Mouse (Mus musculus) inflammation-experienced regulatory T-cells, adult 6 months (primary cell): ENCODE results near the gene Gm20388. TPM values are rescaled to one million over a fixed set of nuclear protein-coding genes. Genes with fewer than 3 reads are reported as not detected.
A peak's percentile ranks its signal among the peaks of the same experiment; 100 is the strongest.

Source experiments
- ATAC-seq: one replicate; pipeline ENCODE4 v1.8.0; 2017
- polyA plus RNA-seq, 3 experiments: library from polyadenylated mRNA; unstranded; fragments of 100-300 nt; shearing (Covaris generic); gene quantifications; one replicate each; pipeline ENCODE4 v1.2.1; 2017

The Gm20388 gene
- polyA plus RNA-seq, 3 experiments from 2014 or later, result 10.8 to 14.1 (median 11.8) TPM

DNA sequence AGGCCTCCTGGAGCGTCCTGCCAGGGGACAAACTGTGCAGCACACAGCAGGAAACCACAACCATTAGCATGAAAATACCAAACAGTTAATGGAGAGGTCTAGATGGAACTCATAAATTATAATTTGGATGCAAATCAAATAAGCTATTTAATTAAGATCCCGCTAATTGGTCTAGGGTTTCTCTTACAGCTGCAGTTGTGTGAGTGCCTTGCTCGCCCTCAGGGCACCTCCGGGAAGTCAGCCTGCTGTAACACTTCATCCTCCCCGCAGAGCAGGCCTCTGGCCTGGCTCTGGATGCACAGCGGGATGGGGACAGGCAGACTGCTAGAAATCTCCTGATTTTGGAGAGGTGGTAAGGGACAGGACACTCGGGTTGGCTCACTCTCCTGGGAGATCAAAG lies 2675.5 kb downstream of the Gm20388 start:
- no peak for ATAC-seq

DNA sequence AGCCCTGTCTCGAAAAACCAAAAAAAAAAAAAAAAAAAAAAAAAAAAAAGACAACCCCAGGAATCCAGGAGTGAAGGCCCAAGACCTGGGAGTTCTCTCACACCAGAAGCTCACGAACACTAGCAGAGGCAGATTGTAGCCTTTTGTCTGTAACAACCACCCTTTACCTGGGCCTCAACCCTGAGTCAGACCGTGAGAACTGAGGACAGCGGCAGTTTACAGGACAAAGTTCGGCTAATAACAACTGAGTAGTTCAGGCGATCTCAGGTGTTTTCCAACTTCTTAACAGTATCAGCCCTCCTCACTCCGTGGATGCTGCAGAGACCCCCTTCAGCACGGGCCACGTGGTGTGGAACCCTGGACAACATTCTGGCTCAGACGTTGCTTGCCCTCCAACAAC lies 2676.1 kb downstream of the Gm20388 start:
- no peak for ATAC-seq

DNA sequence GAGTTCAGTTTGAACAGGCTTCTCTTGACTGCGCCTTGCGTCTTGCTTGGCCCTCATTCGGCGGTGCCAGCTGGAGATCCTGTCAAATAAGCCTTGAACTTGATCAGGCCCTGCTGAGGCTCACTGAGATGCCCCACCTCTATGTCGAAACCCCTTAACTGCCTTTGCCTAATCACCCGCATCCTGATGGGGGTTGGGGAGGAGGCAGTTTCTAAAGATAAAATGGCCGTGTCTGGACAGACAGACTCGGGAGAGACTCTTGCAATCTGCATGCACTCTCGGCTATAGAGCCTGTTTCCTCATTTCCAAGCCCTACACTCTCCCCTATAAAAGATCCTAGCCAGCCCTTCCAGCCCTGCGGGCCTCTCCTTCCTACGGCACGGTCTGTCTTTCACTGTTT lies 2682.6 kb downstream of the Gm20388 start:
- no peak for ATAC-seq

DNA sequence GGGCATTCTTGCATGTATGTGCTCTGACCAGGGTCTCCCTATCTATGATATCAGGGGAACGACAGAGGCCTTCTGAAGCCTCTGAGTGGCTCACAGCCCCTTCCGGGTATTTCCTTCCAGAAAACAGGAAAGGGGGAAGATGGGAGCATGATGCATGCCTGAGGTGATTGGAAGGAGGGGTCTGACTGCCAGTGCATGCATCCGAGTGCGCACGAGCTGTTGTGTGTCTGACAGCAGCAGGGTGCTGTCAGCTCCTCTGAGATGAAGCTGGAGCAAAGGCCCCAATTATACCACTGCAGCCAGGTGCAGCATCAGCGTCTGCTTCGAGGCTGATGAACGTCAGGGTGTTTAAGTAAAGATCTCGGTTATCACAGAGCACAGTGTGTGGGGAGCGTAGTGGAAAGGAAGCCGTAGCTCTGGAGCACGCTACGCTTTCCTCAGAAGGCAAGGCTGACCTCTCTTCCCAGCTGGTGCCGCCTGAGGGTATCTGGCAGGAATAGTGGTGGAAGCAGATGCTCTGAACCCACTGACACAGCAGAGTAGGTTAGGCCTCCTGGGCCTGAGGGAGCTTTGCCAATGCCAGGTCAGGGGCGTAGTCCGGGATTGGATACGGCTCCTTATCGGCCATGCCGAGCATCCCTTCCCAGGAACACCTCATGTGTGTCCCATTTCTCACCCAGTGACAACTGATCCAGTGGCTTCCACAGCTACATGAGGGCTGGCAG lies 2683.3 kb downstream of the Gm20388 start:
- ATAC-seq, result no peak

DNA sequence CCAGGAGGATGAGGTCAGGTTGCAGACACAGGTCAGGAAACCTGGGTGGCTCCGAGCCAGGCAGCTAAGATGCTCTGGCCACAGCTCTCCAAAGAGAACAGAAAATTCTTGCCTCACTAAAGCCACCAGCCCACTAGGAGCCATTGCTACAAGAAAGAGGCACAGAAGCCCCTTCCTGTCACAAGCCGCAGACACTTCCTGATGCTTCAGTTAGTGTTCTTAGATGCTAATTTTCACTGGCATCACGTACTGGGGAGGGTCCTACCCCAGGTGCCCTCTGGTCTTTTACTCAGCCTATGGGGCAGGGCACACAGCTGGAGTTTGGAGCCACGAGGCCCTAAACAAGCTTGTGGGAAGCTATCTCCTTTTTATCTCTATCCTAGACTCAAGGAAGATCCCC lies 2685.4 kb downstream of the Gm20388 start:
- no peak for ATAC-seq

DNA sequence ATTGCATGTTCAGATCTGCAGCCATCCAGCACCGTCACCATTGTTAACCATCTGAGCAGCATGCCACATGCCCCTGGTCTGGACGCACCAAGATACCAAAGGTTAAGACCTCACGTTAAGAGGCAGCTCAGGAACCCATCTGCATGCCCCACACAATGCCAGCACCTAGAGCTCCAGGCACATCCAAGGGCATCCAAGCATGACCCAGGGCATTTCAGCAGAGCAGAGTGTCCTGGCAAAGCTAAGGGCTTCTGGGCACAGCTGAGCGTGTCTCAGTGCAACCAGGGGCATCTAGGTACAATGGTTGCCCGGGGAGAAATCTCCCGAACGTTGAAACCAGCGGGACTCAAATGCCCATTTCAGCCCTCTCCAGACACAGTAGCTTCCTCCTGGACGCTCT lies 2690.0 kb downstream of the Gm20388 start:
- no peak for ATAC-seq

DNA sequence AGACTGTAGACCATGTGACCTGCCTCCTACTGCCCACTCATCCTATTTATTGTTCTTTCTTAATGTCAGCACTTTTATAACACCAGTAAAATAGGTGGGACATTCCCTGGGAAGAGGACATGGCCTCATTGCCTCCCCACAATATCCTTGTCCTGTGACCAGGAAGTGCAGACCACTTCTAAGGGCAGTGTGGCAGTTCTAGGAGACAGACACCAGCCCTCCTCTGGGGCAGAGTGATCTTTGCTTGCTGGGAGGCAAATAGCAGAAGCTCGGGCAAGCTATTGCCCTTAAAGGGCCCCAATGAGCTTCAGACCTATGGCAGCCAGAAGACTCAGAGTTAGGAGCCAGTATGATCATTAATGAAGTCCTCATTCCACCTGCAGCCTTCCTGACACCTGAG lies 2694.0 kb downstream of the Gm20388 start:
- no peak for ATAC-seq

DNA sequence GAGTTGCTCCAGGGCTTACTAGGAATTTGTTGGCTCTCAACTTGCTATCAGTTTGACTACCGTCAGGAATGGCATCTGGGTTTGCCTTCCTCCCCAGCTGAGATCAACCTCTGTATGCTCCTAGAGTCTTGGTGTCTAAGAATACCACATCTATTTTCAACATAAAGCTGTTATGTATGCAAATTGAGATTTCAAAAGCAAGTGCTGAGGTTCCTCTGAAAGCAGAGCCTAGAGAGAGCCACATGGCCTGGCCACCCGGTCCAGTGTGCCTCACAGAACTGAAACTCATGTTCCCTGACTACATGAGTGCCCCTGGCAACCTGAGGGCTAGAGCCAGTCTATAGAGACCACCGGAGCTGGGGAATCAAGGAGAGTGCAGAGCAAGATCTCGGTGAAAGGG lies 2694.7 kb downstream of the Gm20388 start:
- ATAC-seq, result no peak

DNA sequence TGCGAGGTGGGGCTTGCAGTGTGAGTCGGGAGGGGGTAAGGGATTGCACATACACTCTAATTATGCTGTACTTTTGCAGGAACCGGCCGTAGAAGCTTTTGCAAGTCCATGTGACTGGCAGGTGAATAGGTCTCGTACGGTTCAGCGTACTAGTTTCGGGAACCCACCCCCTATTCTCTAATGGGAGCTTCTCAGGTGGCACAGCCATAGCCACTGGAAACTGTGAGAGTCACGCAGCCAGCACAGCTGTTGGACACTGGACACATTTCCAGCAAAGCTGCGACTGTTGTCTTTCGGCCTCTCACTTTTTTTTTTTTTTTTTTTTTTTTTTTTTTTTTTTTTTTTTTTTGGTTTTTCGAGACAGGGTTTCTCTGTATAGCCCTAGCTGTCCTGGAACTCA lies 2696.2 kb downstream of the Gm20388 start:
- ATAC-seq, result no peak

DNA sequence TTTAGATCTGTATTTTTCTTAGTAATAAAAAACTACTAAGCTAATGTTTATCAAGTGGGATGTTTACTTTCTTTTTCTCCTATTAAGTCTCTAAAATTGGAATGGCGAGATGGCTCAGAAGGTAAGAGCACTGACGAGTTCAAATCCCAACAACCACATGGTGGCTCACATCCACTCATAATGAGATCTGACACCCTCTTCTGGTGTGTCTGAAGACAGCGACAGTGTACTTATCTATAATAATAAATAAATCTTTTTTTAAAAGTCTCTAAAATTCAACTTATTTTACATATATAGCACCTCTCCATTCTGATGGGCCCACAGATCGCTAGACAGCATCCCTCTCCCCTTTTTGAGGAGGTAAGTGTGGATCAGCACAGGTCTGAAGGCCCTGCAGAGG lies 2699.6 kb downstream of the Gm20388 start:
- no peak for ATAC-seq

DNA sequence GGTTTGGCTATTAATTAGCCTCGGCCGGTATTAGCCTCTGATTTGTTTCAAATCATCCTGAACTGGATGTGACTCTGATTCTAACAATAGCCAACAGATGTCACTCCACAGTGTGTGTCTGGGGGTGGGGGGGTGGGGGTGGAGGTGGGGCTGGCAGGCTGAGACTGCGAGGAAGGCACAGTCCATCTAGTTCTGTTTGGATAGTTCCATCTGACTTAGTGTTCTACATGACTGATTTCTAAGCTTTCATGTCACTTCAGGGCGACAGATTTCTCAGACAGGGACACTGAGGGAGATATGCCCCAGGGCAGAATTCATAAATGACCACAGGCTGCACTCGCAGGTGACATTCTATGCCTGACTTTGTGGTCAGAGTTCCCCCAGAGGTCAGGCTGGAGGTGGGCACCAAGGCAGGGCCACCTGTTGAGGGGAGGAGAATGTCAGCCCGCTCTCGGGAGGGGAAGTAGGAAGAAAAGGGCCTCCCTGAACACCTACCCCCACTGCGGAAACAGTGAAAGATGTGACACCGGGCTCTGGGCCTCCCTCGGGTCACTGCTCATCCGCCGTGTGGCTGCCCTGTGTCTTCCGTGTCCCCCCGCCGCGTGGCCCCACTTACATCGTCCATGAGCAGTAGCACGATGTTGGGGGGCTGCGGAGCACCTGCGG lies 2700.1 kb downstream of the Gm20388 start:
- peak; percentile 26 for ATAC-seq

DNA sequence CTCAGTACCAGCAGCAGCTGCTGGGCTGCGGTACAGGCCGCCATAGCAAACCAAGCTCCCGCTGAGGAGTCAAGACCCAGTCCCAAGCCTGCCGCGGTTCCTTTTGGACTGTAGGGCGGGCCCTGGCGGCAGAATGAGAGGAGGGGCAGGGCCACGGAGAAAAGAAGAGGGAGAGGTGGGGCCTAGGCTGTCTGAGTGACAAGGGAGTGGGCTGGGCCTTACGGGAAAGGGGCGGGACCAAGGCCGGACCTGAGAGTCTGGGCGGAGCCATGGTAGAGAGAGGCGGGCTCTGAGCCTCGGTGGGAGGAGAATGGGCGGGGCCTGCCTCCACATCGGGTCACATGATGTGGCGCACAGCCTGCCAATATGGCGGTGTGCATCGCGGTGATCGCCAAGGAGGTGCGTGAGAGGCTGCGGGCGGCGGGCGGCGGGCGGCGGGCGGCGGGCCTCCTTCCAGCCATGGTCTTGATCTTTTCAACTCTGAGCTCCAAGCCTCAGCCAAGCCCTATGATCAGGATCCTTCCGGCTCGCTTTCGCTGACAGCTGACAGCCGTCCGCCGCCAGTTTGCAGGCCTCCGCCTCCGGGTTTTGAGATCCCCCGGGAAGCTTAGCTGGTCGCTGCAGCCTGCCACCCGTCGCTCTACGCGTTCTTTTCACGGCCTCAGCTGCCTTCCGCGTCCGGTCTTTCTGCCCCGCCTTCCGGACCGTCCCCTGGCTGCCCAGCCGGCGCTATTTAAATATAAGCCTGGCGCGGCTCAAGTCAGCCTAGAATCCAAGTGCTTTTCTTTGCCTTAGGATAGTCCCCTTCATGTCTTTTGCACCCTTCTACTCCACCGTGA lies 2700.9 kb downstream of the Gm20388 start, which contains the start of the genes Galns and Trappc2l:
Galns (minus strand) TSS at position 169 of the 839 bp plus-strand sequence.
Trappc2l (plus strand) TSS at position 346 of the 839 bp plus-strand sequence.
- ATAC-seq, result peak; percentile 99

DNA sequence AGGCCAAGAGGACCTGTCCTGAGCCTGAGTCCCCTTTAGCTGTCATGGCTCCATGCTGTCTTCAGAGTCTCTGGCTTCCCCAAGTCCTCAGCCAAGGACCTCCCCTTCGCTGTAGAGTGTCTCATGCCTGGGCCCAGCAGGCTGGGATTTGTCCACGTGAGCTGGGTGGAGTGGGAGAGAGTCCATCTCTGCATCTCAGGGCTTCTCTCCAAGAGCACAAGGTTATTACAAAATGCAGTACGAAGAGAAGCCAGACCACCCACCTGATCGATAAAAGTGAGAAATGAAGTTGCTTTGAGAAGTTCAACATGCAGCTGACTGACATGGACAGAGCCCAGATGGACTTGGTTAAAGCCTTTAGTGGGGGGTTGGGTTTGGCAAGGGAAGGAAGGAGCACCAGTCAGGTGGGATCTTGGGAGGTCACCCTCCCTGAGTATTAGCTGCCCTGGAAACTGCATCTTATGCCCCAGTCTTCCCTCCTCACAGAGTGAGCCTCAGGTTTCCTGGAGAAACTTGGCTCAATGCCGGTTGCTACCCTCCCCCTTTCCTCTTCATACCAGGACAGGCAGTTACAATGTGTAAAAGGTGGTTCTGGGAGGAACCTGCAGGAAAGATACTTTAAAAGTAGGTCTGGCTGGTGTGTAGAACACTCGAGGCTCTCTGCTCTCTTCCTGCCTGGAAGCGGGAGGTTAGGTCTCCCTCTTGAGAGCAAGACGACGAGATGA lies 2705.7 kb downstream of the Gm20388 start:
- ATAC-seq, result no peak

DNA sequence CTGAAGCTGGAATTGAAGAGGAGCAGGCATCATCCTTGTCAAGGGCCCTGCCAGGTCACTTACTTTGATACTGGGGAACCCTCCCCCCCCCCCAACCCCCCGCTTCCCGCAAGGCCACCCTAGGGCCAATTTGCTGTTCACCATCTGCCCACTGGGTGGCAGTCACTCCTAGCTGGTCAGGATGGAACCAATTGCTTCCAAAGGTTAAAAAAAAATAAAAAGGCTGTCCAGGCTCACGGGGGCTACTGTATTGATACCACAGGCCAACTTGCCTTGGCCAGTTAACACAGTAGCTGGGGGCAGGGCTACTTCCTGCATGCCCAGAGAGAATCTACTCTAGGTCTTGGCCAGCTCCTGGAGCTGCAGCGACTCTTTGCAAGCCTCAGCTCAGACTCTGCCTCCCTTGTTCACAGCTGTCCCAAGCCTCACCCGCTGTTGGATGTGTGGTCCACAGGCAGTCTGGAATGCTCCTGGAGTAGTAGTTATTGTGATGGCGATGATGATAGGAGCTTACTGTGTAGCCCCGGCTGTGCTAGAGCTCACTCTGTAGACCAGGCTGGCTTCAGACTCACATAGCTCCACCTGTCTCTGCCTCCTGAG lies 2707.4 kb downstream of the Gm20388 start:
- ATAC-seq, result peak; percentile 58

DNA sequence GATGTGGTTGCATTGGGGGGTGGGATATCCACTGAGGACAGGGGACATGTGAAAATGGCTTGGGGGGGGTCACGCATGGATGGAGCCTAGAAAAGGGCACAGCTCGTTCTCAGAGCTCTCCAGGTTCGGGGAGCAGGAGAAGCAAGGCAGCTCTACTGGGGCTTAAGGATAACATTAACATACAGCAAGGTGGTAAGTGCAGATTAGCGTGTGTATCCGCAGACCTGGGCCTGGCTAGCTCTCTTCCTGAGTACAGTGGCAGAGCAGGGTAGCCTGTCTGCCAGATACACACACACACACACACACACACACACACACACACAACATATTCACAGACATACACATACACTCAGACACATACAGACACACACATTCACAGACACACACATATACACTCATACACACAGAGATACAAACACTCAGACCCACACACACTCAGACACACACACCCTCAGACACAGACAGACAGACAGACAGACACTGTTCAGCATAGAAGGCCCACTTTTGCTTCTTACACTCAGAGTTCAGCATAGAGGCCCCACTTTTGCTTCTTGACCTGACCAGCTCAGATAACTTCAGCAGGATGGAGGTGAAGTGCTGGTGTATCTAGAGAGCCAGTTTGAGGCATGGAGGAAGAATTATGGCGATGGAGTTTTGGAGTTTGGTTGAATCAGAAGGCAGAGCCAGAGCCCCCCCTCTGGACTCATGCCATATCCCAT lies 2708.2 kb downstream of the Gm20388 start:
- no peak for ATAC-seq

DNA sequence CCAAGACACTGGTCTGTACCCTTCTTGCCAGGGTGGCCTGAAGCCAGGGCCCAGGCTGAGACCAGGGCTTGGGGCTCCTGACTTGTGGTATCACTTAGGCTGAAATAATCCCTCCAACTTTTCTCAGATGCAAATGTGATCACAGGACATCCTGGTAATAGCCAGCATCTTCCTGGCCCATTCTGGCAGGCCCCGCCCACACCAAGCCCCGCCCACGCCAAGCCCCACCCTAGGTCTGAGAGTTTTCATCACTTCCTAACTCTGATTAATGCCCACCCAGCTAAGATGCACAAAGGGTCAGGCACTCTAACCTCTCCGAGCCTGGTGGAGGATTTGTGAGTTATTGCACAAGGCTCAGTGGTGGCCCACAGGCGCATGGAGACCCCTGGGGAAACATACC lies 2709.8 kb downstream of the Gm20388 start:
- no peak for ATAC-seq

DNA sequence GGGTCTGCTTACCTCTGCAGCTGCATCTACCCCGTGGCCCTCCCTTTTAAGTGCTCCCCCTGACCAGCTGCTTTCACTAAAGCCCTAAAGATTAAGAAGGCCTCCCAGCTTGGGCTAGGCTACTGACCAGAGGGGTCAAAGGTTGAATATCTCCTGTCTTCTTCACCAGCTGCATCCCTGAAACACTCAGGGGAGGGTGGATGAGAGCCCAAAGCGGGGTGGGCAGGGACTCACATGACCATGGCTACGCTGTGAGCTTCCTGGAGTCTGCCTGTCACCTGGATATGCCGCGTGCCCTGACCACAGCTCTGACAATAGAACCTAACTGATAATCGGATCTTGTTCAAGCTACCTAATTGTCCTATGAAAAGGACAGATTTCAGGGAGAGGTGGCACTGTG lies 2712.1 kb downstream of the Gm20388 start, which contains the start of gene Pabpn1l:
Pabpn1l (minus strand) TSS at position 13 of the 400 bp plus-strand sequence.
- ATAC-seq, result no peak

DNA sequence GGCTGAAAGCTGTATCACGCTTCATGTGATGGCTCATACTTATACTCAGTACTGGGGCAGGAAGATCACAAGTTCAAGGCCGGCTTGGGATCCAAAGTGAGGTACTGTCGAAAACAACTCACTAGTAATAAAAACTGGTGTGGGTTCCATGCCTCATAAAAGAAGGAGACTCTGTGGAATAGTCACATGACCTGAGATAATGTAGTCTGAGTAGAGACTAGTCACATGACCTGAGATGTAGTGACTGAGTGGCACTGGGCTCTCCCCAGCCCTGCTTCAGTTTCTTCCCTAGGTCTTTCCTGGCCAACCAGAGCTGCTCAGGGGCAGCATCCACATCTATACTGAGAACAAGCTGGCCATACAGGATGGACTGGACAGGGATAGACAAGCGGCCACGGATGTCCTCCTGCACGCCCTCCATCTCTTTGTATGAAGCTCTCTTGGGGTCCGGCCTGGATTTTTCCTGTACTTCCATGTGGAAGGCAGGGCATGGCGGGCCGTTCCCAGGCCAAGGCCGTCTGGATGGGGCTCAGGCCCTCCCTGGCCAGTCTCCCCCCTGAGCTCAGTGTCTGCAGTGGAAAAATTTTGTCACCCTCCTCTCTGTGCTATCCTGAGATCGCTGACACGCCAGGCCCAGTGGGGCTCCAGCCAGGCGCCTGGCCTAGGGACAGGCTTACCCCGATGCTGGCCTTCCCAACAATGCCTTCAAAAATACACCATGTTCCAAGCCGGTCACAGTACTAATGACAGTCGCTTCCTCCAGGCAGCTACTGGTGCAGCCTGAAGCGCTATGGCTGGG lies 2713.4 kb downstream of the Gm20388 start:
- ATAC-seq, result no peak

DNA sequence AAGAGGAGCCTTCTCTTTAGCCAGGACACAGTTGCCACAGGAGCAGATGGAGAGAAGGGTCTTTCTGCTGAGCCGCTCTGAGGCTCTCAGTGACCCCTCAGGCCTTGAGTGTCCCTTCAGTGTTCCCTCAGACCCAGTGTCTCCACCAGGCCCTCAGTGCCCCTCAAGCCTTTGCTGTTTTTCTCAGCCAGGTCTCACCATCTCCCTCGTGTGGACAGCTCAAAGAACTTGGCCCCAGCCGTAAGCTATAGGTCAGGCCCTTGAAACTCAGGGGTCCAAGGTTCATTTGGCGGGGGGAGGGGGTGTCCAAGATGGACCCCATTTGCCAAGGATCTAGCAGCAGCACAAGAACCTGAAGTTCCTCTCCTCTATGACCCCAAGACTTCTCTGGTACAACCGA lies 2714.0 kb downstream of the Gm20388 start:
- no peak for ATAC-seq

DNA sequence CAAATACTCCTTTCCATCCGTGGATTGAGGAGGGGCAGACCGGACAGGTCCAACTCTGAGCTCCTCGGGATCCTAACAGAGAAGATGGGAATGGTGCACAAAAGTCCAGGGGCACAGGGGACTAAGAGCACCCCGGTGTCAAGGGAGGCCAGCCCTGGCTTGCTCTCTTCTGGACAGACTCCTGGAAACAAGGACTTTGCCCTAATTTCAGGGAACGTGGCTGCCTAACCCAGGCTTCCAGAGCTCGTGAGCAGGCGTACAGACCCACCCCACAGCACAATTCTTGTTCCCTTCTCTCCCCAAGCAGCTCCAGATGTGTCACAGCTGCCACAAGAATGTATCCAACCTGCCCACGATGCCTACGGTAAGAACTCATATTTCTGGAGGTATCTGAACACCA lies 2715.2 kb downstream of the Gm20388 start:
- no peak for ATAC-seq

DNA sequence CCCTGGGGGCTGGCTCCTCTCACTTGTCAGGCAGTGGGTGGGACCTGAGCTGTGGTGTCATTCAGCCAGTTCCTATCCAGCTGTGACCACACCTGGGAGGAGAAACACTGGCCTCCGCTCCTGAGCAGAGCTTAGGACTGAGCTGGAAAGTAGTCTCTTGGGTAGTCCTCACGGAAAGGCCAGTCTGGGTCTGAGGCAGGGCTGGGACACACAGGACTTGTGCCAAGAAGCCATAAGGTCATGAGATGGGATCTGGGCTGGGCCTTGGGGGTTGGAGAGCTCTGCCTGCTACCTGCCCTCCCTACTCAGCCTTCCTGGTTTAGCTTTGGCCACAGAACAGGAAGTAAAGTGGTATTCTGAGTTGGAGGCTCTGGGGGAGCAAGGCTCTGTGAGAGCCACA lies 2716.3 kb downstream of the Gm20388 start:
- no peak for ATAC-seq
